17 mouse cellular contexts compared by ENCODE assay signal in the genomic region with DNA sequence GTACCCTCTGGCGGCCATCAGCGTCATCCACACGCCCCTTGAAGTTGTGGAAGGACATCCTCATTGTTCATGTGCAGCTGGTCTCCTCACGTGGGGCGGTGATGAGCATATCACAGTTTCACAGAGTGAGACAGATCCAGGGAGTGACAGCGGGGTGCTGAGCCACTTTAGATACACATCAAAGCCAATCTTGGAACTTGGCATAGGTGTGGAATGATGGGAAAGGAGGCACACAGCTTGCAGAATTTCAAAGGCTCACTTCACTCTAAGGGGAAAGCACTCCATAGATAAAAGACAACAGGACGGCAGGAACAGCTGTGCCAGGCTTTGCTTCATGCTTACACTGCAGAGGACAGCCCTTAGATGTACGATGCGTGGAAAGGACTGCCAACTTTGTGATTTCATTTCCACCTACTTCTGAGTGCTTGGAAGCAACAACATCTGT. TPM values are rescaled to one million over a fixed set of nuclear protein-coding genes. Genes with fewer than 3 reads are reported as not detected.
DNase-seq lines count a peak whose midpoint lies in the region; ATAC-seq and TF ChIP-seq lines count a peak whose summit lies in the region.
"Had no signal": no experiment of that assay in that cellular context is flagged by ENCODE, and none has a peak within 500 bp of the region (broad histone marks: within the 10 kb centered on the region; RNA-seq: fewer than 3 reads in every experiment).

No protein-coding gene starts in this region.

- no peaks in the 10 kb centered on the region for H3K36me3 ChIP-seq in forebrain, embryonic 13.5 days (ENCODE audit: poor library complexity, severe bottlenecking)
- no peaks in the 10 kb centered on the region for H3K36me3 ChIP-seq in forebrain, embryonic 12.5 days (replicated peaks)
- no peaks in the 10 kb centered on the region for H3K36me3 ChIP-seq in thymus, adult 2 months (ENCODE audit: control insufficient read depth, insufficient read depth, low read length)
- H3K36me3 ChIP-seq: G1E; liver, embryonic 12.5 days; stomach, embryonic 15.5 days had no signal

- peak; percentile 14 to 33 for DNase-seq in left cerebral cortex, postnatal 36 days (ENCODE audit: low spot score in 2 of 2)
- DNase-seq in left cerebral cortex, adult 8-10 months (ENCODE audit: low spot score in 2 of 2) = no peak
- DNase-seq in right cerebral cortex, adult 18-20 months = peak; percentile 25
- no peak for DNase-seq in right cerebral cortex, postnatal 4 days
- DNase-seq in kidney, postnatal 10 days = no peak
- no peak for DNase-seq in thymus, adult 2 months
- DNase-seq: cerebellum, postnatal 10 days; heart, adult 11 months; kidney, adult 2 months; kidney, postnatal 36 days had no signal

- no peak overlapping the region for H3K4me2 ChIP-seq in forebrain, embryonic 13.5 days
- no peak overlapping the region for H3K4me2 ChIP-seq in forebrain, embryonic 12.5 days
- H3K4me2 ChIP-seq: liver, embryonic 12.5 days; stomach, embryonic 15.5 days had no signal

- no peak overlapping the region for H3K27ac ChIP-seq in forebrain, embryonic 13.5 days
- H3K27ac ChIP-seq in forebrain, embryonic 12.5 days = no peak overlapping the region
- no peak overlapping the region for H3K27ac ChIP-seq in thymus, adult 2 months (ENCODE audit: control insufficient read depth, insufficient read depth, low read length)
- H3K27ac ChIP-seq: liver, embryonic 12.5 days; stomach, embryonic 15.5 days had no signal

- no peak for TF ChIP-seq CTCF in thymus, adult 2 months (IDR thresholded peaks at IDR 0.05; ENCODE audit: borderline replicate concordance, control insufficient read depth, extremely low read depth, insufficient read depth, low read length, poor library complexity)

- H3K27me3 ChIP-seq in forebrain, embryonic 13.5 days = no peaks in the 10 kb centered on the region
- no peaks in the 10 kb centered on the region for H3K27me3 ChIP-seq in forebrain, embryonic 12.5 days
- H3K27me3 ChIP-seq in thymus, adult 2 months (ENCODE audit: control insufficient read depth, insufficient read depth, low read length) = no peaks in the 10 kb centered on the region
- H3K27me3 ChIP-seq: liver, embryonic 12.5 days; stomach, embryonic 15.5 days had no signal

- ATAC-seq in forebrain, embryonic 13.5 days = peak; percentile 38; the same call in 1 of the 2 replicates
- ATAC-seq in forebrain, embryonic 12.5 days (ENCODE audit: low FRiP score) = no peak
- ATAC-seq: CD4-positive, CD25-positive, alpha-beta regulatory T cell, adult 4 months; liver, embryonic 12.5 days had no signal

- H3K9ac ChIP-seq in forebrain, embryonic 13.5 days = no peak overlapping the region
- H3K9ac ChIP-seq in forebrain, embryonic 12.5 days = no peak overlapping the region
- H3K9ac ChIP-seq: liver, embryonic 12.5 days; stomach, embryonic 15.5 days had no signal

- WGBS in forebrain, embryonic 13.5 days = 80% methylated on average over 9 of the region's 9 CpGs
- 86% methylated on average over 9 of the region's 9 CpGs for WGBS in forebrain, embryonic 12.5 days
- WGBS in thymus, adult 2 months = 80% methylated on average over 9 of the region's 9 CpGs

- intact Hi-C loops in left cerebral cortex, postnatal 36 days (cut with DNase I) = no loop called here

- H3K9me3 ChIP-seq in forebrain, embryonic 13.5 days (replicated peaks) = no peaks in the 10 kb centered on the region
- H3K9me3 ChIP-seq in forebrain, embryonic 12.5 days = no peaks in the 10 kb centered on the region
- H3K9me3 ChIP-seq: liver, embryonic 12.5 days; stomach, embryonic 15.5 days had no signal

- no peaks in the 10 kb centered on the region for H3K4me1 ChIP-seq in forebrain, embryonic 13.5 days
- H3K4me1 ChIP-seq in forebrain, embryonic 12.5 days = no peaks in the 10 kb centered on the region
- no peaks in the 10 kb centered on the region for H3K4me1 ChIP-seq in thymus, adult 2 months (replicated peaks; ENCODE audit: control insufficient read depth, insufficient read depth, low read length)
- H3K4me1 ChIP-seq: liver, embryonic 12.5 days; stomach, embryonic 15.5 days had no signal

- no peak for TF ChIP-seq POLR2A in thymus, adult 2 months (IDR thresholded peaks at IDR 0.05; ENCODE audit: control insufficient read depth, extremely low read depth, insufficient read depth, low read length, poor library complexity)

- no peak overlapping the region for H3K4me3 ChIP-seq in forebrain, embryonic 13.5 days
- no peak overlapping the region for H3K4me3 ChIP-seq in forebrain, embryonic 12.5 days (replicated peaks)
- no peak overlapping the region for H3K4me3 ChIP-seq in thymus, adult 2 months (ENCODE audit: control insufficient read depth, insufficient read depth, low read length)
- H3K4me3 ChIP-seq: liver, embryonic 12.5 days; stomach, embryonic 15.5 days had no signal

RNA-seq across cellular contexts. Expression of gene Sostdc1, which starts 19.9 kb away (rescaled TPM):
- polyA plus RNA-seq in forebrain, embryonic 13.5 days (2015; fragmentation: Nextera tagmentation; extraction: Ambion mirVana) = 6.4 and 10.0 TPM in 2 replicates
- polyA plus RNA-seq in forebrain, embryonic 12.5 days (2016; fragmentation: Nextera tagmentation; extraction: Ambion mirVana) = 4.1 and 5.5 TPM in 2 replicates
- 1 to 10 TPM; 1.3 TPM for total RNA-seq in left cerebral cortex, postnatal 36 days (2021)
- total RNA-seq in left cerebral cortex, adult 8-10 months (2022) = 1 to 10 TPM in 3 of 4 experiments, under 1 TPM in 1; 0.61 to 8.8 (median 2.5) TPM
- polyA plus RNA-seq in thymus, adult 2 months (2012; rRNA removed) = 0.96 and 1.3 TPM in 2 replicates
- total RNA-seq: G1E; hematopoietic stem cell, adult 5-6 weeks had no signal
- polyA plus RNA-seq: G1E had no signal

RNA-seq across cellular contexts. Expression of gene Ispd, which starts 47.4 kb away (rescaled TPM):
- polyA plus RNA-seq in forebrain, embryonic 13.5 days (2015; fragmentation: Nextera tagmentation; extraction: Ambion mirVana) = 6.8 and 6.9 TPM in 2 replicates
- 8.0 and 8.4 TPM in 2 replicates for polyA plus RNA-seq in forebrain, embryonic 12.5 days (2016; fragmentation: Nextera tagmentation; extraction: Ambion mirVana)
- total RNA-seq in left cerebral cortex, postnatal 36 days (2021) = 10 to 100 TPM in 1 of 2 experiments, 1 to 10 TPM in 1; 8.9 to 10.8 TPM
- total RNA-seq in left cerebral cortex, adult 8-10 months (2022) = 10 to 100 TPM; 10.9 to 13.8 (median 11.9) TPM
- polyA plus RNA-seq in thymus, adult 2 months (2012; rRNA removed) = 0.53 and 0.70 TPM in 2 replicates

RNA-seq across cellular contexts. Expression of gene D630036H23Rik, which starts 48.1 kb away (rescaled TPM):
- 2.0 and 2.2 TPM in 2 replicates for polyA plus RNA-seq in forebrain, embryonic 13.5 days (2015; fragmentation: Nextera tagmentation; extraction: Ambion mirVana)
- polyA plus RNA-seq in forebrain, embryonic 12.5 days (2016; fragmentation: Nextera tagmentation; extraction: Ambion mirVana) = 1.6 and 2.4 TPM in 2 replicates
- total RNA-seq in left cerebral cortex, postnatal 36 days (2021) = 1 to 10 TPM; 2.2 TPM
- 1 to 10 TPM; 2.3 to 2.9 (median 2.6) TPM for total RNA-seq in left cerebral cortex, adult 8-10 months (2022)
- polyA plus RNA-seq in thymus, adult 2 months (2012; rRNA removed) = 0.50 and 0.66 TPM in 2 replicates
- total RNA-seq: hematopoietic stem cell, adult 5-6 weeks had no signal
- polyA plus RNA-seq: CD4-positive, CD25-positive, alpha-beta regulatory T cell, adult 4 months had no signal

Comparison
In these comparisons a context has a peak if more than half of its experiments do, and no peak if none do; other contexts are left out.
1. DNase-seq: peak in left cerebral cortex, postnatal 36 days (2 of 2) and right cerebral cortex, adult 18-20 months (single experiment); none in left cerebral cortex, adult 8-10 months (0 of 2), right cerebral cortex, postnatal 4 days (single experiment), kidney, postnatal 10 days (single experiment) and thymus, adult 2 months (single experiment).